Mouse (Mus musculus): ENCODE measurements around the gene Gm8247. TPM values are rescaled to one million over a fixed set of nuclear protein-coding genes. Genes with fewer than 3 reads are reported as not detected.

Gm8247 gene
- polyA plus RNA-seq (2017; shearing (Covaris generic)) = not detected

DNA sequence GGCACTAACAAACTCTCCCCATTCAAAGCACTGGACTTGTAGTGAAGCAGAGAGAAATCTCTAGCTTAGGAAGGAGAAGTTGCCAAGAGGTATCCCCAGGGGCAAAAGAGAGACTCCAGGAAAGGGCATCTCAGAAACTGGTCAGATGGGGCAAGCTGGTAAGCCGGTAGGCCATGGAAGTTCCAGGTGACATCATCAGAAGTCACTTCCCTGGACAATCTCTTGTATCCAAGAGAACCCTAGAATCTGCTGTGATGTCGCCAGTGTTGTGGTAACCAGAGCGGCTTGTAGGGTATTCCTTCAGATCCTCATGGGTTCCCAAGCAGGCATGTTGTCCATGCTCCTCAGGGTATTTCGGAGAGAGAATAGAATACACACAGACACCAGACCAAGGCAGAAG lies at the start of gene Gm8247:
Gene Gm8247 (plus strand): TSS at position 301 of the 400 bp plus-strand sequence.

DNA sequence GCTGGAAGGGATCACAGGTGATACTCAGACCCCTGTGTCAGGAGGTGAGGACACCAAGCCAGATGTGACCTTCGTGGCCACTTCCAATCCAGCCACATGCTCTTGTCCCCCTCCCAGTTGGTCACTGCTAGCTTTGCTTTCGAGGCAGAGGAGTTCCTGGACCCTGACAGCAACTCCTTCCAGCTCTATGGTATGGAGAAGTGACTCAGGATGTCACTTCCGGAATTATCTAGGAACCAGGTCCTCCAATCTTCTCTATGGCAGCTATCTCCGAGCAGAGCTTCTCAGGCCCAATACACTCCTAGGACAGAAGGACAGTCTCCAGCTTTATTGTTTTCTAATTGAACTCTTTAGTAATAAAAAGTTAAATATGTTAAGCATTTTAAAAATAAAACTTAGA lies 44.8 kb downstream of the Gm8247 start, which contains the start of gene Gm5624:
Gene Gm5624 (minus strand): TSS at position 202 of the 400 bp plus-strand sequence.

Other genes starting within 250 kb of the Gm8247 start
- not detected for gene Gm5930, start 244.6 kb upstream of the Gm8247 start, polyA plus RNA-seq (2017; shearing (Covaris generic))
- not detected for gene Gm8229, start 217.8 kb upstream of the Gm8247 start, polyA plus RNA-seq (2017; shearing (Covaris generic))
- not detected for gene Gm3371, start 172.5 kb upstream of the Gm8247 start, polyA plus RNA-seq (2017; shearing (Covaris generic))
- gene Gm8232, start 149.5 kb upstream of the Gm8247 start, polyA plus RNA-seq (2017; shearing (Covaris generic)) = not detected
- not detected for gene BC061237, start 90.7 kb upstream of the Gm8247 start, polyA plus RNA-seq (2017; shearing (Covaris generic))
- not detected for gene Gm17093, start 64.9 kb upstream of the Gm8247 start, polyA plus RNA-seq (2017; shearing (Covaris generic))
- not detected for gene Gm5624, start 44.8 kb downstream of the Gm8247 start, polyA plus RNA-seq (2017; shearing (Covaris generic))
- gene Gm8257, start 123.3 kb downstream of the Gm8247 start, polyA plus RNA-seq (2017; shearing (Covaris generic)) = not detected
- not detected for gene Gm8267, start 167.2 kb downstream of the Gm8247 start, polyA plus RNA-seq (2017; shearing (Covaris generic))